Mouse (Mus musculus) G1E-ER4 (cell line): Measurements from ENCODE around the gene Ccdc14. TPM values are rescaled to one million over a fixed set of nuclear protein-coding genes. Genes with fewer than 3 reads are reported as not detected.

Experiments
- GATA1 ChIP-seq: IDR thresholded peaks from one replicate; pipeline ENCODE4 v1.8.0; 2012; ENCODE audit warnings: low read length, inconsistent platforms
- polyA plus RNA-seq: library from polyadenylated mRNA; stranded (reverse); fragments of >175 nt; gene quantifications from 2 replicates; pipeline ENCODE4 v1.2.3, GENCODE M21; 2012

Ccdc14 gene
- polyA plus RNA-seq, 1 experiment, result 0.87 TPM

GRCm38 (mm10) chr16:34700165-34700827 lies 9.9 kb downstream of the Ccdc14 start:
- no peak for TF ChIP-seq GATA1

DNA sequence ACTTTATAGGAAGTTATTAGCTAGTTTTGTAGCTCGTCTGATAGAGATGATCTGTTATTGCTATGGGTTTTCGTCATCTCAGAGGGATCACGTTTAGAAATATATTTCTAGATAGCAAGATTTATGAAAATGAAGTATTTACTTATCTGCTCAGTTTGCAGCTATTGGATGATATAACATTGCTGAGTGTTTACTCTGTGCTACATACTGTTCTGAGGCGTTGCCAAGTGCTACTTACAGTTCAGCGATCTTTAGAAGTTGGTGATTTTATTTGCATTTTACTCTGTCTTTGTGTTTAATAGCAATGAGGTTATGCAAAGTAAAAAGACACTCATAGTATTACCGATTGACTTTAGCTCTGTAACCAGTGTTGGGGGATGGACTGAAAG lies 10.4 kb downstream of the Ccdc14 start:
- no peak for TF ChIP-seq GATA1

DNA sequence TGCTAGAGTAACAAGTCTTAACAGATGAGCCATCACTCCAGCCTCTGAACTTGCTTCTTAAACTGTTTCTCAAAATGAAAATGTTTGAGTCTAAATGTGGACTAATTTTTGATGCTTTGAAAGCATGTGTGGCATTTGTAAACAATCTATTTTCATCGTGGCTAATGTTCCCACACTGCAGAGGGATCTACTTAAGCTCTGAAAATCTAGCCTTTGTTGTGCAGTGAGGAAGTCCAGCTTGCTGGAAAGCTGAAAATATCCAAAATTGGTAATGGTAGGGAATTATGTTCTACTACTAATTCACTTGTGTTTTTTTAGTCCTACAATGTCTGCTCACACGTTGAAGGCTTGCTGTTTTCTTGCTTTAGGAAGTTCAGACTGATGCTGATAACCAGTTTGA lies 15.6 kb downstream of the Ccdc14 start:
- TF ChIP-seq GATA1, result no peak

- TF ChIP-seq GATA1, result no peak
These were observed 16.1 kb downstream of the Ccdc14 start for GRCm38 (mm10) chr16:34706487-34706946.

DNA sequence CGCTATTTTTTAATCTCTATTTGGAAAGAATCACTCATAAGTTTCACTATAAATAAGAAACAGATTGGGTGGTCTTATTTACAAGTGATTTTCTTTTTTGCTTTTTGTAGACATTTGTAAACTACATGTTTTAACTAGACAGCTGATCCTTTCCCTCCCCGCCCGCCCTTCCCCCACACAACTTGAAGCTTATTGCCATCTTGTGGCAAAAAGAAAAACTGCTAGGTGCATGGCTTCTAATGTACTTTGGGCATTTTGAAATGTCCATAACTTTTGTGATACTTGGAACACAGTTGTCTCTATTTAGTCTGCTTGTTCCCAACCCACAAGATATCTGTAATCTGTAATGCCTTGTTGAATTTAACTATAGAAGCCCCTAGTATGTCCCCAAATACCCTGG lies 21.1 kb downstream of the Ccdc14 start:
- no peak for TF ChIP-seq GATA1

DNA sequence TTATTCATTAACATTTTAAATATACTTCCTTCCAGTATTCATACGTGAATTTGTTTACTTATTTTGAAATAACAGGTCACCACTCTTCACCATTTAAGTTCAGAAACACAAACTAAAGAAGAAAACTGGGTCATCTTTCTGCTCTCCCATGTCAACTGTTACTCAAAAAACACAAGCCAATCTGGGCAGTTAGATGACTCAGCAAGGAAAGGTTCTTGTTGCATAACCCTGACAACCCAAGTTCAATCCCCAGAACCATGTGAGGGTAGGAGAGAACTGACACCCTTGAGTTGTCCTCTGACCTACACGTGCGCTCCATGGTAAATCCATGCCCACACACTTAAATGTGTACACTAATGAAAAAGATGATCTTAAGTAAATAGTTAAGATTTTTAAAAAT lies 34.7 kb downstream of the Ccdc14 start:
- TF ChIP-seq GATA1, result no peak

DNA sequence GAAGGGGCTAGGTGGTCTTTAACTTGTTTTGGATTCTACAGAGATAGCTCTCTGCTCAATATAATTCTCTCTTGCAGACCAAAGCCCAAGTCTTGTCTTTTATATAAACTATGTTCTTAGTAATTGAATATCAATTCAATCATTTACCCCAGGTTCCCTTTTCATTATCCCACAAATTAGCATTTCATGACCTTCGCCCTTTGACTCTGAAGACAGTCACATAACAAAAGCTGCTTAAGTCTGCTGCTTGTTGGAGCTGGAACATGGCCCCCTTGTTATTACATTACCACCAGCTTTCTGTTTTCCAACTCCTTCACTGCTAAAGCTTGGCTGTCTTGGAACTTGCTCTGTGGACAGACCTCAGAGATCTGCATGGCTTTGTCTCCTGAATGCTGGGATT lies 39.0 kb downstream of the Ccdc14 start:
- TF ChIP-seq GATA1, result no peak

DNA sequence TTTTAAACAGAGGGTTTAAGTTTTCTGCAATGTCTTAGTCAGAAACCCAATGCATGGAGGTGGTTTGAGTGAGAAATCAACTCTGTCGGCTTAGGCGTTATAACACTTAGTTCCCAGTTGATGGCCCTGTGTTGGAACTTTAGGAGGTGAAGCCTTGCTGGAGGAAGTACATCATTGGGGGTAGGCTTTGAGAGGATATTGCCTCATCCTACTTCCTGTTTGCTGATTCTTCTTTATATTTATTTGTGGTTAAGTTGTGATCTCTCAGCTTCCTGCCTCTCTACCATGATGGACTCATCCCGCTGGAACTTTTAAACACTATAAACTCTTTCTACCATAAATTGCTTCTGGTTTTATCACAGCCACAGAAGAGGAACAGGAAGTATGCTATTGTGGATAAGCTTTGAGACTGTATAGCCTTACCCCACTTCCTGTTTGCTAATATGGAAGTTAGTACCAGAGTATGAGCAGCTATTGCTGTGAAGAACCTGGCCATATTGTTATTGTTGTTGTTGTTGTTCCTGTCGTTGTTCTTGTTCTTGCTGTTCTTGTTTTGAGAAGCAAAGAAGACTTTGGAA lies 48.3 kb downstream of the Ccdc14 start:
- no peak for TF ChIP-seq GATA1

GRCm38 (mm10) chr16:34742930-34743329 lies 52.5 kb downstream of the Ccdc14 start:
- no peak for TF ChIP-seq GATA1

- no peak for TF ChIP-seq GATA1
These were observed 54.7 kb downstream of the Ccdc14 start, which contains the start of gene Mylk for GRCm38 (mm10) chr16:34745065-34745585. Gene Mylk (plus strand): TSS chr16:34745210.

DNA sequence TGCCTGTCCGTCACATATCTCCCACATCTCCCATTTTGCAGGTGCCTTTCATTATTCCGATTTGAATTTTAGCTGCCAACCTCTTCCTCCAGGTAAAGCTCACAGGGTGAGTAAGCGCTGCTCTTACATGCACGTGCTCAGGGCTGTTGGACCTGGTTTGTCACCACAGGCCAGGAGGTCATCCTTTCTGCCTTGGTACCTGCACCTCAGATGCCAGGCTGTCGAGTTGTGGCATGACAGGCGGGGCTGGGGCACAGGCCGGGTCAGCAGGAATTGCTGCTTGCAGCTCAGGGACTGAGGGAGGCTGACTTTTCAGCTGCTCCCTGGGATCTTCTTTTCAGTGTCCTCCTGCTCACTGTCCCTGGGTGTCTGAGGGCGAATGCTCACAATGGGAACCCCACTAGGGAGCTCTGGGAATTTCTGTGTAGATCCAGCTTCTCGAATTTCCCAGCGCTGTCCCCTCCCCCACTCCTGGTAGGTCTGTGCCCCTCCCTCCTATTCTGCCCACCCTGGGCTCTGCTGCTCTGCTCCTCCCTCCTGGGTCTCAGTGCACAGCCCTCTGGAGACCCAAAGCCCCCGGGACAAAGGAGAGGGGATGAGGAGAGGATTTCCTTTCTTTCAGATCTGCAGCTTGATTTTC lies 57.8 kb downstream of the Ccdc14 start:
- TF ChIP-seq GATA1, result no peak

DNA sequence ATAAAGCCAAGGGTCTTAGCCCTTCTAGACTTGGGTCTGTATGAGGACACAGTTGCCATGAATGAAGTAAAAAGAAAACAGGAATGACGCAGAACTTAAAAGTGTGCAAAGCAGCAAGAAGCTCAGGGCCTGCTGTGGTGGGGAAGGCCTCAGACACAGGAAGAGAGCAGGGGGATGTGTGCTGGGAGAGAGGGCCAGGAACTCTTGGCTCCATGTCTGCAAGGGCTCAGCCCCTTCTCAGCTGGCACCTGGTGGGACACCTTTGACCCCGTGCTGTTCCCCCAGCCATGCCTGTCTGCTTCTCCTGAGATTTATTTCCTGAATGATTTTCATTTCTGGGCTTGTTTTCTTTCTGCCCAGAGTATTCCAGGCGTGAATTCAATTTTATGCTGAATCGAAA lies 59.1 kb downstream of the Ccdc14 start:
- no peak for TF ChIP-seq GATA1

GRCm38 (mm10) chr16:34752026-34752425 lies 61.6 kb downstream of the Ccdc14 start:
- no peak for TF ChIP-seq GATA1

DNA sequence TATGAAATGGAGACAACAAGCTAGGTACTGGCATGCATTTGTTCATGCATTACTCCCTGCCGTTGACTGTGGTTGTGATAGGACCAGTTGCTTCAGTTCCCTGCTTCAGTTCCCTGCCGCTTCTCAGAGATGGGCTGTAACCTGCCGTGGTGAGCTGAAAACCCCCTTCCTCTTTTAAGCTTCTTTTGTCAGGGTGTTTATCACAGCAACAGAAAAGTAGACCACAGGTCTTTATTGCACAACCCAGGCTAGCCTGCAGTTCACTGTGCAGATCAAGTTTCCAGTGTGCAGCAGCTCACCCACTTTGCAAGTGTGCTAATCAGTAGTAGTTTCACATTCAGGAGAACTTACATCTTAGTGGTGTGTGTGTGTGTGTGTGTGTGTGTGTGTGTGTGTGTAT lies 62.6 kb downstream of the Ccdc14 start:
- no peak for TF ChIP-seq GATA1

- TF ChIP-seq GATA1, result no peak
These were observed 66.6 kb downstream of the Ccdc14 start for GRCm38 (mm10) chr16:34756991-34757390.

- TF ChIP-seq GATA1, result no peak
These were observed 67.8 kb downstream of the Ccdc14 start for GRCm38 (mm10) chr16:34758205-34758604.
